Mouse (Mus musculus) heart, postnatal 0 days (tissue): Measurements from ENCODE around the gene Oprd1. TPM values are rescaled to one million over a fixed set of nuclear protein-coding genes. Genes with fewer than 3 reads are reported as not detected.
A peak's percentile ranks its signal among the peaks of the same experiment; 100 is the strongest.

Source experiments
- ATAC-seq: fragments of 200-750 bp; cut with Nextera tagmentation; 2 replicates; pipeline ENCODE4 v1.8.0; 2017; ENCODE audit warnings: low read depth, moderate number of reproducible peaks, moderate library complexity; ENCODE audit not compliant: insufficient read depth
- DNase-seq: peaks from one replicate; pipeline ENCODE4 v3.0.0-alpha.2; 2016; ENCODE audit warnings: low spot score
- H3K27ac ChIP-seq: fragments of 300-500 bp; sonication (generic); 2 replicates; pipeline ENCODE4 v1.5.1; 2014; ENCODE audit warnings: low read depth, mild to moderate bottlenecking
- H3K27me3 ChIP-seq: fragments of 300-500 bp; sonication (generic); 2 replicates; pipeline ENCODE4 v1.6.1; 2014; ENCODE audit warnings: low read length, mixed read lengths; ENCODE audit not compliant: control insufficient read depth, insufficient read depth
- H3K36me3 ChIP-seq: fragments of 300-500 bp; sonication (generic); replicated peaks from 2 replicates; pipeline ENCODE4 v1.6.1; 2014; ENCODE audit warnings: low read length, mixed read lengths; ENCODE audit not compliant: control insufficient read depth, insufficient read depth
- H3K4me1 ChIP-seq: fragments of 300-500 bp; sonication (generic); 2 replicates; pipeline ENCODE4 v1.6.1; 2014; ENCODE audit warnings: antibody characterized with exemption; ENCODE audit not compliant: control insufficient read depth, insufficient read depth
- H3K4me2 ChIP-seq: fragments of 300-500 bp; sonication (generic); 2 replicates; pipeline ENCODE4 v1.6.1; 2014; ENCODE audit warnings: low read depth, mild to moderate bottlenecking, low read length, moderate library complexity
- H3K4me3 ChIP-seq: fragments of 300-500 bp; sonication (generic); 2 replicates; pipeline ENCODE4 v1.5.1; 2014; ENCODE audit warnings: low read depth, low read length
- H3K9ac ChIP-seq: fragments of 300-500 bp; sonication (generic); replicated peaks from 2 replicates; pipeline ENCODE4 v1.6.1; 2014; ENCODE audit warnings: low read depth, low read length, mixed read lengths
- H3K9me3 ChIP-seq: fragments of 300-500 bp; sonication (generic); replicated peaks from 2 replicates; pipeline ENCODE4 v1.6.1; 2016; ENCODE audit warnings: low read length; ENCODE audit not compliant: control insufficient read depth
- CTCF ChIP-seq: IDR thresholded peaks from 2 replicates; pipeline ENCODE4 v1.5.1; 2016; ENCODE audit warnings: antibody characterized with exemption, control low read depth, low read depth
- EP300 ChIP-seq: IDR thresholded peaks from 2 replicates; pipeline ENCODE4 v1.6.1; 2016; ENCODE audit warnings: antibody characterized with exemption, low read depth
- WGBS: fragments of 180-500 bp; shearing (Covaris S2); extraction: QIAGEN DNeasy Blood & Tissue Kit; methylation state at CpG from one replicate; pipeline ENCODE4 v1.1.7; 2014; 5-methylcytosine and 5-hydroxymethylcytosine counted together
- polyA plus RNA-seq: library from polyadenylated mRNA; unstranded; fragments of >200 nt; fragmentation: Nextera tagmentation; extraction: Ambion mirVana; gene quantifications from 2 replicates; pipeline ENCODE4 v1.2.1, GENCODE M21; 2015
- total RNA-seq: library from RNA; depleted of rRNA; stranded (reverse); fragments of >200 nt; gene quantifications from 2 replicates; pipeline ENCODE4 v1.2.3, GENCODE M21; 2014; ENCODE audit warnings: low replicate concordance

Oprd1 gene
- total and polyA plus RNA-seq, 2 experiments from 2014 or later, result 0.70 to 1.1 TPM

GRCm38 (mm10) chr4:132146201-132146600 lies 1.9 kb upstream of the Oprd1 start:
- no peak overlapping the region for H3K4me3 ChIP-seq
- H3K4me2 ChIP-seq, result no peak overlapping the region
- TF ChIP-seq EP300, result no peak
- TF ChIP-seq CTCF, result peak; percentile 32
- H3K9me3 ChIP-seq, result no peaks in the 10 kb centered on the region
- no peaks in the 10 kb centered on the region for H3K36me3 ChIP-seq
- no peak overlapping the region for H3K27ac ChIP-seq
- H3K9ac ChIP-seq, result no peak overlapping the region
- ATAC-seq (no peak), DNase-seq (no peak)
- peaks cover 5% of the 10 kb centered on the region; the same call in 1 of the 2 replicates for H3K4me1 ChIP-seq
- H3K27me3 ChIP-seq, result peaks cover 49% of the 10 kb centered on the region
- WGBS, result 74% methylated on average over 5 of the region's 5 CpGs

GRCm38 (mm10) chr4:132145092-132145491 lies 806 bp upstream of the Oprd1 start:
- Histone ChIP-seq H3K27me3 (peaks cover 49% of the 10 kb centered on the region), H3K4me2 (peak overlapping the region; percentile 83; the same call in 1 of the 2 replicates), H3K27ac (no peak overlapping the region), H3K36me3 (no peaks in the 10 kb centered on the region), H3K4me3 (no peak overlapping the region), H3K4me1 (peaks cover 5% of the 10 kb centered on the region; the same call in 1 of the 2 replicates), H3K9me3 (no peaks in the 10 kb centered on the region), H3K9ac (no peak overlapping the region)
- TF ChIP-seq EP300, result no peak
- no peak for TF ChIP-seq CTCF
- DNase-seq (no peak), ATAC-seq (no peak)
- 34% methylated on average over 10 of the region's 10 CpGs for WGBS

GRCm38 (mm10) chr4:132138640-132139039 lies 5.6 kb downstream of the Oprd1 start:
- no peak overlapping the region for H3K4me2 ChIP-seq
- H3K4me1 ChIP-seq, result no peaks in the 10 kb centered on the region
- no peaks in the 10 kb centered on the region for H3K9me3 ChIP-seq
- TF ChIP-seq CTCF (no peak), EP300 (no peak)
- 77% methylated on average over 2 of the region's 2 CpGs for WGBS
- H3K4me3 ChIP-seq, result no peak overlapping the region
- no peak overlapping the region for H3K27ac ChIP-seq
- DNase-seq, result no peak
- no peak for ATAC-seq
- peaks cover 22% of the 10 kb centered on the region for H3K27me3 ChIP-seq
- H3K36me3 ChIP-seq, result no peaks in the 10 kb centered on the region
- H3K9ac ChIP-seq, result no peak overlapping the region

- WGBS, result 73% methylated on average over 7 of the region's 7 CpGs
- TF ChIP-seq CTCF (no peak), EP300 (no peak)
- Histone ChIP-seq H3K4me3 (no peak overlapping the region), H3K9ac (no peak overlapping the region), H3K9me3 (no peaks in the 10 kb centered on the region), H3K4me2 (no peak overlapping the region), H3K27ac (no peak overlapping the region), H3K4me1 (no peaks in the 10 kb centered on the region; the same call in 1 of the 2 replicates), H3K36me3 (no peaks in the 10 kb centered on the region), H3K27me3 (peaks cover 6% of the 10 kb centered on the region)
- DNase-seq (no peak), ATAC-seq (no peak)
Observed at GRCm38 (mm10) chr4:132137013-132137412, 7.3 kb downstream of the Oprd1 start.

GRCm38 (mm10) chr4:132133920-132134319 lies 10.4 kb downstream of the Oprd1 start:
- Histone ChIP-seq H3K9me3 (no peaks in the 10 kb centered on the region), H3K4me3 (no peak overlapping the region), H3K4me1 (peaks cover 7% of the 10 kb centered on the region), H3K9ac (no peak overlapping the region), H3K36me3 (no peaks in the 10 kb centered on the region), H3K4me2 (no peak overlapping the region), H3K27me3 (no peaks in the 10 kb centered on the region), H3K27ac (no peak overlapping the region)
- TF ChIP-seq CTCF (no peak), EP300 (no peak)
- no peak for ATAC-seq
- WGBS, result 73% methylated on average over 16 of the region's 16 CpGs
- DNase-seq, result no peak

- Histone ChIP-seq H3K4me1 (peaks cover 7% of the 10 kb centered on the region), H3K36me3 (no peaks in the 10 kb centered on the region), H3K9ac (no peak overlapping the region), H3K4me3 (no peak overlapping the region), H3K27ac (no peak overlapping the region), H3K4me2 (no peak overlapping the region), H3K9me3 (no peaks in the 10 kb centered on the region), H3K27me3 (no peaks in the 10 kb centered on the region)
- ATAC-seq (no peak), DNase-seq (no peak)
- 73% methylated on average over 5 of the region's 5 CpGs for WGBS
- TF ChIP-seq CTCF, result no peak
- TF ChIP-seq EP300, result no peak
Observed at GRCm38 (mm10) chr4:132133381-132133780, 10.9 kb downstream of the Oprd1 start.
